Mouse (Mus musculus) common myeloid progenitor, adult 5-6 weeks (primary cell): ENCODE results near the gene Ncl. TPM values are rescaled to one million over a fixed set of nuclear protein-coding genes. Genes with fewer than 3 reads are reported as not detected.
"Not testable (repeated sequence)": the region's sequence is repeated elsewhere in the genome, so short reads cannot be mapped to it uniquely, and the experiment has no call there.

Experiments
- ATAC-seq: replicated peaks from 2 replicates; pipeline ENCODE4 v1.8.0; 2016; ENCODE audit warnings: low read depth, mild to moderate bottlenecking, moderate TSS enrichment, inconsistent platforms; ENCODE audit not compliant: poor library complexity, severe bottlenecking
- total RNA-seq: library from RNA; stranded (forward); fragments of 200-1000, 187-1606 nt; gene quantifications from 2 replicates; pipeline ENCODE4 v1.2.3, GENCODE M21; 2017

Gene Ncl
- total RNA-seq, 1 experiment from 2014 or later = 1,055 TPM

DNA sequence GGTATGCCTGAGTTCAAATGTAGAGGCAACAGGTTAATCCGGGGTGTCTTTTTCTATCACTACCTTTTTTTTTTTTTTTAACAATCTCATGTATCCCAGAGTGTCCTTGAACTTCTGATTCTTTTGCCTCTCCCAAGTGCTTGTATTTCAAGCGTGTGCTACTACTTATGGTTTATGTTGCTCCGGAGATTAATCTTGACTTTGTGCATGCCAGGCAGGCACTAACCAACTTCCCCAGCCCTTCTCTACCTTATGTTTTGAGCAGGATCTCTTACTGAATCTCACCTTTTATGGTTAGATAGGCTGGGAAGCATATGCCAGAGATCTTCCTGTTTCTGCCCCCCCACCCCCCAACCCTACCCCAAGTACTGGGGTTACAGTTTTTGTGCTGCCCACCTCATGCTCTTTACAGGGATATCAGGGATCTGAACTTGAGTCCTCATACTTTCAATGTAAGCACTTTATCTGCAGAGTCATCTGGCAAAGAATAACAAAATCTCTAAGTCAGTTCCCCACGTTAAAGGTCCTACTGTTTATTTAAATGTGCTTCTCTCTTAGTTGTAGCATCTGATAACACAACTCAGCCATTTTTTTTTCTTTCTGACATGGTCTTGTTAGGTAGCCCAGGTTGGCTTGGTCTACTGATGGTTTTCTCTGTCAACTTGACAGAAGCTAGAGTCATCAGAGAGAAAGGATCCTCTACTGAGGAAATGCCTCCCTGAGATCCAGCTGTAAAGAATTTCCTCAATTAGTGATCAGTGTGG, 2.8 kb upstream of the Ncl start:
- ATAC-seq = no peak

DNA sequence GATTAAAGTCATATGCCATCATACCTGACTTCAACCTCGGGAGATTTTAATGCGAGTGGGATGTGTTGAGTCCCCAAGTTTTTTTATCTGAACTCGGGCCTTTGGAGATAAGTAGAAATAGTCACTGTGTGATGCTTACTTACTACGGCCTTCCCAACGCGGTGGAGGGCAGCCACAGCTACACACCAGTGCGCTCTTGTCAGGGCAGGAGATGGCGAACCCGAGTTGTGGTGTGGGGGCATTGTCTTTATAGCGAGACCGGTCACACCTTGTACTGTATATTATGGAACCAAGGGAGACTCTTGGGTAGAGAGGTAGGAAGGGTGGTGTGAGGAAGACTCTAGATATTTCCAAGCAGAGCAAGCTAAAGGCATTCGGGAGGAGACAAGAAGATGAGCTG, 1.2 kb upstream of the Ncl start:
- ATAC-seq = no peak

DNA sequence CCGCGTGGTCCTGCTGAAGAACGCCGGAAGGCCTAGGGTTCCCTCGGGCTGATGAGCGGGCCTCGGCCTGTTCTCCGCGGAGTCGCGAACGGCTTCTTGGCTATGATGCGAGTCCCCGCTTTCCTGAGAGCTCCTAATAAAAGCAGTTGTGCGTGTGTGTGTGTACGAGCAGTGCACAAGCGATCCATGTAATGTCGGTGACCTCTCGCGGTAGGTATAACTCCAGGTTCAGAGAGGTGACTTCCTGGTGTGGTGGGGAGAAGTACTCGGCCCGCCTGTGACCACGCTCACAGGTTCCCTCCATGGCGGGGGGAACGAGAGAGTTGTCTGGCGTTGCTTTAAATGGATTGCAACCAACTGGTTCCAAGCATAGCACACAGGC, 589 bp upstream of the Ncl start:
- peak; percentile 7; the same call in 1 of the 2 replicates for ATAC-seq

DNA sequence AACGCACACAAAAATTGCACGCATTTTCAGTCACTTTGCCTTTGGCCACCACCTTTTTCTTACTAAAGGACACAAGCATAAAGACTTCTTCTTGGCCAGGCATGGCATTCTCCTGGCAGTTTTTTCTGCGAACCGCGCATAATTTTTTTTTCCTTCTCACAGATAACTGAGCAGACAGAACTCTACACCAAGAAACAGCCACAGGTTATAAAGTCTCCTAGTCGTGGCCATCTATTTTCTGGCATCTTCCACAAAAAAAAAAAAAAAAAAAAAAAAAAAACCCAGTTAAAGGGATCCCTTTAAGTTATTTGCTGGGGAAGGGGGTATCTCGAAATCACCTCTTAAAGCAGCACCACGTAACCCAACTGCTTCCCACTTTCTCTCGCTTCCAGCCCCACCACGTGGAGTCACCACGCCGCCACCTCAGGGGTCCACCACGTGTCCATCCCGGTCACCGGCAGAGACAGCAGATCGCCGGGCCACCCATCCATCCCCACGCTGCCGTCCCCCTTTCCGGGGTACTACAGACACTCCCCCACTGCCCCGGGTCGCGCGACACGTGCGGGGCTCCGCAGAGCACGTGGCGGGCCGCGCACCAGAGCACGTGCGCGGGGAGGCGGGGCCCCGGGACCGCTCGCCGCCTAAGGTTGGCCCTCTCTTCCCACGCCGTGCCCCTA, 833 bp downstream of the Ncl start:
- ATAC-seq = no peak

DNA sequence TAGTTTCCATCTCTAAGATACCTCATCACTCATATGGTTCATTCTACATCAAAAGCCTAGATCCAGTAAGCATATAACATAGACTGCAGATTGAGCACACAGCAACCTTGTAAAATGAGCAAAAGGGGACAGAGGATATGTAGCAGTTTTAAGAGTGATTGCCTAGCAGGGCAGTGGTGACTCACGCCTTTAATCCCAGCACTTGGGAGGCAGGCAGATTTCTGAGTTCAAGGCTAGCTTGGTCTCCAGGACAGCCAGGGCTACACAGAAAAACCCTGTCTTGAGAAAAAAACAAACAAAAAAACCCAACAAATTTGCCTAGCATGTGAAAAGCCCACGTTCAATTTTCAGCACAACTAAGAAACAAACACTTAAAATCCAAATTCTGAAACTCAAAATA, 5.0 kb downstream of the Ncl start:
- no peak for ATAC-seq

DNA sequence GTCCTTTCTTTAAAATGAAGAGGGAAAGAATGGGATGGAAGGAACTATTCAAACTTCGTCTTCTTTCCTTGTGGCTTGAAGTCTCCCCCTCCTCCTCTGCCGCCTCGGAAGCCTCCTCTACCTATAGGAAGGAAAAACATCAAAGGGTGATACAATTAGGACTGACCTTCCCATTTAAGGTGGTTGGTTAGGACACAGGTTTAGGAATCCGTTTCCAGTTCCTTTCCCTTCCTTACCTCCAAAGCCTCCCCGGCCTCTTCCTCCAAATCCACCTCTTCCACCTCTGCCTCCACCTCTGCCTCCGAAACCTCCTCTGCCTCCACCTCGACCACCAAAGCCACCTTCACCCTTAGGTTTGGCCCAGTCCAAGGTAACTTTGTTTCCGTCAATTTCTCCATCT, 8.6 kb downstream of the Ncl start:
- ATAC-seq = no peak

DNA sequence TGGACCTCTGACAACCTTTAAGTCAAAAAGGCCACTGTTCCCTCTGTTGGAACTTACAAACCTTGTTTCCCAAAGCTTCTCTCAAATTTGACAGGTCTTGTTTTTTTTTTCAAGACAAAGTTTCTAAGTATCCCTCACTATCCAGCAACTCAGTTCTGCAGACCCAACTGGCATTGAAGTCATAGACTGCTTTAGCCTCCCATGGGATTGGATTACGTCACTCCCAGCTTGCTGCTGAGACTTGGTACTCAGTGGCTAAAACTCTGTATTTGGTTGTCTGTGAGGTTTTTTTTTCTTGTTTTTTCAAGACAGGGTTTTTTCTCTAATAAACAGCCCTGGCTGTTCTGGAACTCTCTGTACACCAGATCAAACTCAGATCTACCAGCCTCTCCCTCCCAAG, 9.5 kb downstream of the Ncl start:
- no peak for ATAC-seq

DNA sequence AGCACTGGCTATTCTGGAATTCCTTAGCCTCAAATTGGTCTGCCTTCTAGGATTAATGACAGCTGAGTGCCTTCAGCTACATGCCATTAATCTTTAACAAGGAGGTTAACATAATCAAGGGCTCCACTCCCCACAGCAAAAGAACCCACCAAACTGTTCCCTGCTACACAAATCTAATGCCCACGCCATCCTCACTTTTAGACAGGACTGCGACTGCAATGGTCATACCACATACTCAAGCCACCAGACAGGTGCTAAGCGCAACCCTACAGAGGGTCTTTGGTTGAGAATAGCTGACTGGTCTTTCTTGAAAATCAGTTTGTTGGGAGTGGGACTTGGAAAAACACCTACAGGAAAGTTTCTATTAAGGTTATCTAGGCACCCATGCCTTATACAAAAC, 10.0 kb downstream of the Ncl start:
- no peak for ATAC-seq

DNA sequence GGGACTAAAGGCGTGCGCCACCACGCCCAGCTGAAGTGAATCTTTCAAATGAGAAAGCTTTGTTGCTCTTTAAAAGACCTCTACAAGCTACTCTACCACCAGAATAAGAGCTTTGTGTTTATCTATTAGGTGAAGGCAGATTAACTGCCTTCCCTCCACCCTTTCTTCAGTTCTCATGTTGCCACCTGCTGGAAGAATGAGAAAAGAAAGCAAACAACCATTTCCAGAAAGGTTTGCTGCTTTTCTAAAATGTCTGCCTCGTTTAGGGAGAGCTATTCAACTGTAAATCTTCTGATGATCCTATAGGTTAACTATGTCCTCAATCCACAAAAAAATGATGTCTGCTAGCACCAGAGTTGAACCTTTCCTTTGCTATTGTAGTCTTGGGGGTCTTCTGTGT, 10.4 kb downstream of the Ncl start:
- ATAC-seq = no peak

DNA sequence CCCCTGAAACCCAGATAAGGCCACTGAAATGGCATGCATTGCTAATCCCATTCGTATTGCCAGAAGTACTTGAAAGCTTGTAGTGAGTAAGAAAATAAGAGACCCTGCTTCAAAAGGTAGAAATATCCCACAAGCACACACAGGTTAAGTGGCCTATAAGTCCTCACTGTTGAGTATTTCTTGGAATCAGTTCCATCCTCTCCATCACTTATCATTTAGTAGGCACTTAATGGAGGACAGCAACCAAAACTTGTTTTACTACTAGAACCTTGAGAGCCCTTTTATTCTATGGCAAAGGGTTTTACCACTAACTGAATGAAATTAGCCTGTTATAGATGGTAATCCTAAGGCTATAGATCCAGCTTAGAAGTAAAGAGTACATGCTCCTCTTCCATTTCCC, 11.1 kb downstream of the Ncl start:
- ATAC-seq = no peak

DNA sequence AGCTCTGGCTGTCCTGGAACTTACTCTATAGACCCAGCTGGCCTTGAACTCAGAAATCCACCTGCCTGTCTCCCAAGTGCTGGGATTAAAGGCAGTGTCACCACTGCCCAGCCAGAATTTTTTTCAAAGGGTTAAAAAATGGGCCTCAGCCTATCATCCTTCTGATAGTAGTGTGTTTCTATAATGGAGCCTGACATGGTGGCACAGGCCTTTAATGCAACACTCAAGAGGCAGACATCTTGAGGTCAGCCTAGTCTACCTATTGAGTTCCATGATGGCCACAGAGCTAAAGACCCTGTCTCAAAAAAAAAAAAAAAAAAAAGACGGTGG, 11.5 kb downstream of the Ncl start:
- no peak for ATAC-seq

DNA sequence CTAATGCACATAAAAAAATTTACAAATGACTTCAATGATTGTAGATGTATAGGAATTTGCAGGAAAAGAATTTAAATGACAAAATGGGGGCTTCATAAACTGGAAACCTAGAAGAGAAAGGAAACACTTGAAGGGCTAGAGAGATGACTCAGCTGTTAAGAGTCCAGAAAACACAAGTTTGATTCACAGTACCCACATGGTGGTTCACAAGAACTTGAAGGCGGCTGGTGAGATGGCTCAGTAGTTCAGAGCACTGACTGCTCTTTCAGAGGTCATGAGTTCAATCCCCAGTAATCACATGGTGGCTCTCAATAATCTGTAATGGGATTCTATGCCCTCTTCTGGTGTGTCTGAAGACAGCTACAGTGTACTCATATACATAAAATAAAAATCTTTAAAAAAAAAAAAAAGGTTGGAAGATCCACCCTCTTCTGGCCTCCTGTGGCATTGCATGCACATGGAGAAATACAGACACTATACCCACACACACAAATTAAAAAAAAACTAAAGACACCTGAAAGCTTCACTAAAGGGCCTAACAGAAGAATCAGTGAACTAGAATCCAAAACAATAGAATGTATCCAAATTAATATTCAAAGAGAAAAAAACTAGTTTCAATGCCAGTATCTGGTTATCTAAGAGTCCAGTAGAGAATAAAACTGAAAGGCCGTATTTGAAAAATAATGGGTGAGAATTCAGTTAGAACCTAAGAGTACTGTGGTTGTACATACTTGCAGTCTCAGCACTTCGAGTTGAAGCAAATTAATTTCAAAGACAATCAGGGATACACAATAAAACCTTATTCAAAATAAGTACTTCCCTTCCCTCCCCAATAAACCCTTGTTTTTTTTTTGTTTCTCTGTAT, 12.1 kb downstream of the Ncl start:
- ATAC-seq = no peak

DNA sequence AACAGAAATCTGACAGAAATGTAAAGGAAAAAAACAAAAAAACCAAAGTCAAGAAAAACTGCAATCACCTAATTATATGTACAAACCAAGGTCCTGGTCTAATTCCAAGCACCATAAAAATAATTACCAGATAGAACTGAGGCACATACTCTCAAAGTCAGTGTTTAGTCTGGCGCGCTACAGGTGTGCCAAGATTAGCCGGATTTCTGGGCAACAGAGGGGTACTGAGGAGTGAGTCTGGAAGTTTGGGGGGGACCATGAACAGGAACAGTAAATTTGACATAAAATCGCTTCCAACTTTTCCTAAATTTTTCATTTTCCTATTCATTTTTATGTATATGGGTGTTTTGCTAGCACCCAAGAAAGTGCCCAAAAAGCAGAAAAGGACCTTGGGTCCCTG, 13.2 kb downstream of the Ncl start:
- no peak for ATAC-seq

DNA sequence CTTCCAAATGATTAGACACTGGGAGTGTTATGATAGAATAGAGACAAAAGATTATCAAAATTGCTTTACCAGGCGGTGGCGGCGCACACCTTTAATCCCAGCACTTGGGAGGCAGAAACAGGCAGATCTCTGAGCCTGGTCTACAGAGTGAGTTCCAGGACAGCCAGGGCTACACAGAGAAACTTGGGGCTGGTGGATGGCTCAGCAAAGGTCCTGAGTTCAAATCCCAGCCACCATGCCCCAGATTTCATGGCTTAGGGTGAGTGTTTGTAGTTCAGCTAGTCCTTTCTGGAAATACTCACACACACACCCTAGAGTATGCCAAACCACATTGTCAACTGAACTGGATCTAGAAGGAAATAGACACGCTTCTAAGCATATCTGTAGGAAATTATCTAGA, 14.1 kb downstream of the Ncl start:
- no peak for ATAC-seq

DNA sequence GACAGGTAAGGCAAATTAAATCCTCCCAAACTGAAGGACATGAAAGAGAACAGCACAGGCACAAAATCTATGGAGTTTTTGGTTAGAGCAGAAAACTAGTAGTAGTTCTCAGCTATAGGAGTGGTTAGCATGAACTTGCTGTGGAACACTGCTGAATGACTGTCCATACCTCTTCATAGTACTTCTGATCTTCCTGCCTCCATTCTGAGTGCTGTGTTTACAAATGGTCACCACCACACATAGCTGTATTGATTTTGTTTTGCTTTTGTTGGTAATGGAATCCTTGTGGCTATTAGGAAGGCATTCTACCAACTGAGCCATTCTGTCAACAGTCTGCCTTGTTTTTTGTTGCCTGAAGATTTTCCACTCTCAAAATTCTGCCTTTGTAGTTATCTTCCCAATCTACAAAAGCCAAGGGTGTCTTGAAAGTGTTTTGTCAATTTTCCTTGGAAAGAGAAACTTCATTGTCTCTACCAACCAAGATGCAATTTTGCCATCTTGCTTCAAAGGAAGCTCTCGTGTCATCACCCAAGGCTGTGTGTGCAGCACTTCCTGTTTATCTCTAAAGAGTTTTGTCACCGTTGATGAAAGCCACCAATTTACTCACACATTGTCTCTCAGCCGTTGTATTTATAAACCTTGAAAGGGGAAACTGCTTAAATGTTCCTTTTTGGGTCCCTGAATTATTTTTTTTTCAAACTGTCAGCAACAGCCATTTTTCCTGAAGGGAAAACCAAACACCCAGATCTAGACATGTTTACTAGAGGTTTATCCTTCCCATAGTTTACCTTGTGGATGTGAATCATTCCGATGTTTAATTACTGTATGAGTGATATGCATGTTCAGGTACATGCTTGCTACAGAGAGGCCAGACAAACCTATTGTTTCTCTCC, 15.0 kb downstream of the Ncl start:
- ATAC-seq = peak; percentile 48; the same call in 1 of the 2 replicates

DNA sequence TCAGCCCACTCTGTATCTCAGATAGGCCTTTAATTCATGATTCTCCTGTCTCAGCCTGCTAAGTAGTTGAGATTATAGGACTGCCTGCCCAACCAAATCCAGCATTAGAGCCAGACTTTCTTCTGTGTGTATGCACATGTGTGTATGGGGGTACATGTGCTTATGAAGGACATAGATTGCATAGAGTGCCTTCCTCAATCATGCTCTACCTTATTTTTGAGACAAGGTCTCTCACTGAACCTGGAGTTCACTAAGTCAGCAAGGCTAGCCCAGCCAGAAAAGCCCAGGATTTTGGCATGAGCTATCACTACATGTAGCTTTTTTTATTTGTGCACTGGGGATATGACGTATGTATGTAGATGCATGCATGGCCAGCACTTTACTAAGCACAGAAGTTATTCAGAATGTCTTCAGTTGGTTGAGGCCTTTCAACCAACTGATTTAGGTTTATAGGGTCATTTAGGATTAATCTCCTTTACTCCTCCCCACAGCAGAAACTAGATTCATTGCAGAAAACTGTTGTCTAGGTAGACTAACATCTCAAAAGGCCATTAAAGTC, 16.0 kb downstream of the Ncl start:
- no peak for ATAC-seq

DNA sequence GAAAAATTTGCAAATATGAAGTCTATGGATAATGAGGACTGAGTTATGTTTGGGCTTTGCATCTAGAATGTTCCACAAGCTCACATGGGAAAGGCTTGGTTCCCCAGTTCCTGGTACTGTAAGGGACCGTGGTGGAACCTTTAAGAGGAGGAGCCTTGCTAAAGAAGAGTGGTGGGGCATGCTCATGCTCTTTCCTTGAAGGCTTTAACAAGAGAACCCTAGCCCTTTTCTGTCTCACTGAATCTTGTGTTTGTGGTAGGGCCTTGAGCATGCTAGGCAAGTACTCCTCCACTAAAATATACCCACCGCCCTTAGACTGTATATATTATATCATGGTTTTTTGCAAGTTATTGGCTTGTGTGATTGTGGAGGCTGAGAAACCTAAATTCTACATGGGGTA, 16.8 kb downstream of the Ncl start:
- no peak for ATAC-seq

DNA sequence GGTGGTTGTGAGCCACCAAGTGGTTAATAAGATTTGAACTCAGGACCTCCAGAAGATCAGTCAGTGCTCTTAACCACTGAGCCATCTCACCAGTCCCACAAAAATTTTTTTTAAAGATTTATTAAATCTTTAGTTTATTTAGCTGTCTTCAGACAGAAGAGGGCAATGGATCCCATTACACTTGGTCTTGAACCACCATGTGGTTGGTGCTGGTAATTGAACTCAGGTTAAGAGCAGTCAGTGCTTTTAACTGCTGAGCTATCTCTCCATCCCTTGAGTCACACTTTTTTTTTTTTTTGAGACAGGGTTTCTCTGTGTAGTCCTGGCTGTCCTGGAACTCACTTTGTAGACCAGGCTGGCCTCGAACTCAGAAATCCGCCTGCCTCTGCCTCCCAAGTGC, 18.1 kb downstream of the Ncl start:
- not testable (repeated sequence) for ATAC-seq

DNA sequence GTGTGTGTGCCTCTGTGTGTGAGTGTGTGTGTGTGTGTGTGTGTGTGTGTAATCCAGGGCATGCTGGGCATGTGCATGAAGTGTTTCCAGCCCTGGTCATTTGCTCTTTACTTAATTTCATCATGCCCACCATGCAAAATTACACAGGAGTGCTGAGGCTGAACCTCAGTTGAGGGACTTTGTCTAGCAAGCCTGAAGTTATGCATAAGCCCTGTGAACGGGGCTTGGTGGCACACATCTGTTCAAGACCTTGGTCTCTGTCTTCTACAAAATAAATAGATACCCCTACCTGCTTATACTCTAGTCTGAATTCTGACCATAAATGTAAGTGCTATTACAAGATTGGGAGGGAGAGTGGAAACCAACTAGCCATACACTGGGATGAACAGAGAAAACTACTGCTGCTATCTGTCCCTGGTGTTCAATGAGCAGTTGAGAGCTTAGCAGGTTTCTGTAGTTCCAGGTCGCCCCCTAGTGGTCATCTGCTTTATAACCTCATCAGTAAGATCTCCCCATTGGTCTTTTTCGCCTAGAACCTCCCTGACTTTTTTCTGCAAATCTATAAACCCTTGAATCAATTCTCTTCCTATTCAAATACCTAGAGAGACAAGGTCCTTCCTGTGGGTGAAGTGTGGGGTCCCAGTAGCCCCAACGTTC, 19.9 kb downstream of the Ncl start:
- ATAC-seq = peak; percentile 67
